Mouse (Mus musculus): ENCODE measurements at regions not wholly inside any gene's neighbourhood (a gene's known extent, or its start where the extent isn't known, plus 50 kb on each side); places are given as distances from the start of the nearest gene placed in this dataset.
A peak's percentile ranks its signal among the peaks of the same experiment; 100 is the strongest.

GRCm38 (mm10) chr13:71074012-71074411 is 232.4 kb upstream of the Adamts16 start:
- WGBS: 34% methylated on average over 10 of the region's 10 CpGs
- H3K36me3 ChIP-seq (ENCODE audit: insufficient read depth): no peaks in the 10 kb centered on the region
- no peak overlapping the region for H3K4me3 ChIP-seq (ENCODE audit: low read depth, low read length)
- no peaks in the 10 kb centered on the region for H3K9me3 ChIP-seq (ENCODE audit: low read length)
- no peak overlapping the region for H3K9ac ChIP-seq
- TF ChIP-seq CTCF (IDR thresholded peaks at IDR 0.05; ENCODE audit: low read depth): no peak
- H3K4me1 ChIP-seq (ENCODE audit: insufficient read depth): no peaks in the 10 kb centered on the region
- ATAC-seq: no peak
- no peak overlapping the region for H3K4me2 ChIP-seq (ENCODE audit: low read depth)
- no peaks in the 10 kb centered on the region; the same call in 1 of the 2 replicates for H3K27me3 ChIP-seq (ENCODE audit: insufficient read depth, low read length)
- no peak for DNase-seq
- no peak overlapping the region for H3K27ac ChIP-seq (ENCODE audit: low read depth, low read length)

- no peaks in the 10 kb centered on the region for H3K9me3 ChIP-seq (ENCODE audit: low read length)
- H3K4me3 ChIP-seq (ENCODE audit: low read depth, low read length): no peak overlapping the region
- no peaks in the 10 kb centered on the region for H3K27me3 ChIP-seq (ENCODE audit: insufficient read depth, low read length)
- H3K9ac ChIP-seq: no peak overlapping the region
- no peaks in the 10 kb centered on the region for H3K36me3 ChIP-seq (ENCODE audit: insufficient read depth)
- no peaks in the 10 kb centered on the region for H3K4me1 ChIP-seq (ENCODE audit: insufficient read depth)
- H3K27ac ChIP-seq (ENCODE audit: low read depth, low read length): no peak overlapping the region
- no peak for TF ChIP-seq CTCF (IDR thresholded peaks at IDR 0.05; ENCODE audit: low read depth)
- H3K4me2 ChIP-seq (ENCODE audit: low read depth): peak overlapping the region; percentile 11; the same call in 1 of the 2 replicates
- WGBS: 41% methylated on average over 11 of the region's 11 CpGs
- DNase-seq (peak; percentile 24), ATAC-seq (peak; percentile 34; the same call in 1 of the 2 replicates)
These were observed 227.2 kb upstream of the Adamts16 start for GRCm38 (mm10) chr13:71068757-71069201.

DNA sequence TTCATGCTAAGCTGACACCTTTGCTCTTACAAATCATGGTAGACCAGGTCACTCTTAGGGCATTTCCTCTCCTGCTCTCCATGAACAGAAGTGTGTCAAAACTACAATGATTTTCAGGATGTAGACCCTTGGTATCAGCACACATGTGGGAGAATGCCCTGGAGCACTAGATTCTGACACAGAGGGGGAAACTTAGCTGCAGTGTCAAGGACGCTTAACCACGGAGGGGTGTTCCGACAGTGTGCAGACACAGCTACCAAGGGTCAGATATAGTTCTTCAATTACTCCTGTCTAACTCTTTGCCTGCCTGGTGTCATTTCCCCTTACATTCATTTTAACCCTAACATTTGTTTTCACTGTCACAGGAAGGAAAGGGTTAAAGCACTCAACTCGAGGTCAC is 226.4 kb upstream of the Adamts16 start:
- no peak for TF ChIP-seq CTCF (IDR thresholded peaks at IDR 0.05; ENCODE audit: low read depth)
- Histone ChIP-seq H3K4me1 (ENCODE audit: insufficient read depth) (no peaks in the 10 kb centered on the region), H3K9ac (no peak overlapping the region), H3K9me3 (ENCODE audit: low read length) (no peaks in the 10 kb centered on the region), H3K4me2 (ENCODE audit: low read depth) (no peak overlapping the region), H3K27me3 (ENCODE audit: insufficient read depth, low read length) (no peaks in the 10 kb centered on the region), H3K4me3 (ENCODE audit: low read depth, low read length) (no peak overlapping the region), H3K27ac (ENCODE audit: low read depth, low read length) (no peak overlapping the region), H3K36me3 (ENCODE audit: insufficient read depth) (no peaks in the 10 kb centered on the region)
- ATAC-seq: no peak
- DNase-seq: no peak
- 57% methylated on average over 4 of the region's 4 CpGs for WGBS

DNA sequence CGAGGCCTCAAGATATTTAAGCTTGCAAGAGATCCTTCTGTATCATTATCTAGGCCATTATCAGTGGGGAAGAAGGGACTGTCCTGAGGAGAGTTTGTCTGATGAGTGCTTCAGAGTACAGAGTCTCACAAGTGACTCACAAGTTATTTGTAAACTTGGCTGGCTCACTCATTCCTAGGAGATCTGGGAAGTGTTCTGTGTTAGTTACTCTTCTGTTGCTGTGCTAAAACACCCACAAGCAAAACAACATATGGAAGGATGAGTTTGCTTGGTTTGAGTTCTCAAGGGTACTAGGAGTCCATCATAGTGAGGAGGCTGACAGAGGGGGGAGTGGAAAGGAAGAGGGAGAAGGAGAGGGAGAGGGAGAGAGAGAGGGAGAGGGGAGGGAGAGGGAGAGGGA is 224.0 kb upstream of the Adamts16 start:
- no peaks in the 10 kb centered on the region for H3K36me3 ChIP-seq (ENCODE audit: insufficient read depth)
- H3K4me3 ChIP-seq (ENCODE audit: low read depth, low read length): no peak overlapping the region
- H3K27me3 ChIP-seq (ENCODE audit: insufficient read depth, low read length): no peaks in the 10 kb centered on the region
- WGBS: 76% methylated on average over 1 of the region's 1 CpGs
- H3K4me1 ChIP-seq (ENCODE audit: insufficient read depth): no peaks in the 10 kb centered on the region
- no peak overlapping the region for H3K9ac ChIP-seq
- ATAC-seq (peak; percentile 62), DNase-seq (no peak)
- H3K4me2 ChIP-seq (ENCODE audit: low read depth): no peak overlapping the region
- TF ChIP-seq CTCF (IDR thresholded peaks at IDR 0.05; ENCODE audit: low read depth): no peak
- no peaks in the 10 kb centered on the region for H3K9me3 ChIP-seq (ENCODE audit: low read length)
- no peak overlapping the region for H3K27ac ChIP-seq (ENCODE audit: low read depth, low read length)

- TF ChIP-seq CTCF (IDR thresholded peaks at IDR 0.05; ENCODE audit: low read depth): no peak
- no peaks in the 10 kb centered on the region for H3K36me3 ChIP-seq (ENCODE audit: insufficient read depth)
- 45% methylated on average over 8 of the region's 8 CpGs for WGBS
- ATAC-seq (peak; percentile 49), DNase-seq (no peak)
- no peak overlapping the region for H3K9ac ChIP-seq
- H3K27ac ChIP-seq (ENCODE audit: low read depth, low read length): no peak overlapping the region
- H3K27me3 ChIP-seq (ENCODE audit: insufficient read depth, low read length): no peaks in the 10 kb centered on the region
- no peak overlapping the region for H3K4me2 ChIP-seq (ENCODE audit: low read depth)
- H3K4me1 ChIP-seq (ENCODE audit: insufficient read depth): no peaks in the 10 kb centered on the region
- H3K4me3 ChIP-seq (ENCODE audit: low read depth, low read length): no peak overlapping the region
- H3K9me3 ChIP-seq (ENCODE audit: low read length): no peaks in the 10 kb centered on the region
These were observed 223.1 kb upstream of the Adamts16 start for GRCm38 (mm10) chr13:71064590-71065307.

DNA sequence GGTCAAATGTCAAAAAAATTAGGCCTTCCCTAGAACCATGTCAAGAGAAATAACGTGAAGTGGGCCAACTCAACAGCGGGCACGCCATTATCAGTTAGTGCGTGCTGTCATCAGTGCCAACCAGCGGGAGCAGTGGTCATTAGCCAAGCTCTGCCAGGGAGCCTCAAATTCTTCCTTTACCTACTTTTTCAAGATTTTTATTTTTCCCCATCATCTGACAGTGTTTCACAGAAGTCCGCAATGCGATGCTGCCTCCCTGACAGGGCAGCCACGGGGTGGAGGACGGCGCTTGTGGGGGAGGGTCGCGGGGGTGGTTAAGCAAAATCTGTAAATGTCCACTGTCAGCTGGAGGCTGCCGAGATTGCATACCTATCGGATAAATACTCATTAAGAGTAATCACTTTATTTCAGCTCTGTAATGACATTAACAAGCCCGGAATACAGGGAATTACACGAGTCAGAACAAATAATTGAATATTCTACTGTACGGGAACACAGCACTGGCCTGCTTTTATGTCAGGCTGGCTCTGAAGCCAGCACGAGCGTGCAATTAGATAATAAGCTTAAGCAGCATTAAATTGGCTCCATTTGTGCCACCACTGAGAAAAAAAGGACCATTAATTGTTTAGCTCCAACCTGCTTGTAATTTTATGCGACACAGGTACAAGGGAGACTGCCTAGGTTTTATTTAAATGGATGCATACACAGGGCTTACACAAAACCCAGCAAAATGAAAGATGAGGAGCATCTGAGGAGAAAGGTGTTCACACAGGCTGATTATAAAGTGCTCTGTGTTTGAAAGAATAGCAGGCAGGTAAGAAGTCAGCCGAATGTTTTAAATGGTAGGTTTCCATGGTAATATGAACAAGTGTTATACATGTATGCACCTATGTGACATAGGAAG is 212.0 kb upstream of the Adamts16 start:
- no peaks in the 10 kb centered on the region for H3K4me1 ChIP-seq (ENCODE audit: insufficient read depth)
- 36% methylated on average over 21 of the region's 21 CpGs for WGBS
- no peak overlapping the region for H3K4me3 ChIP-seq (ENCODE audit: low read depth, low read length)
- no peaks in the 10 kb centered on the region for H3K36me3 ChIP-seq (ENCODE audit: insufficient read depth)
- H3K27ac ChIP-seq (ENCODE audit: low read depth, low read length): no peak overlapping the region
- H3K4me2 ChIP-seq (ENCODE audit: low read depth): peak overlapping the region; percentile 32
- H3K27me3 ChIP-seq (ENCODE audit: insufficient read depth, low read length): peaks cover 3% of the 10 kb centered on the region; the same call in 1 of the 2 replicates
- DNase-seq (peak; percentile 18), ATAC-seq (peak; percentile 61)
- H3K9ac ChIP-seq: no peak overlapping the region
- H3K9me3 ChIP-seq (ENCODE audit: low read length): no peaks in the 10 kb centered on the region
- no peak for TF ChIP-seq CTCF (IDR thresholded peaks at IDR 0.05; ENCODE audit: low read depth)

DNA sequence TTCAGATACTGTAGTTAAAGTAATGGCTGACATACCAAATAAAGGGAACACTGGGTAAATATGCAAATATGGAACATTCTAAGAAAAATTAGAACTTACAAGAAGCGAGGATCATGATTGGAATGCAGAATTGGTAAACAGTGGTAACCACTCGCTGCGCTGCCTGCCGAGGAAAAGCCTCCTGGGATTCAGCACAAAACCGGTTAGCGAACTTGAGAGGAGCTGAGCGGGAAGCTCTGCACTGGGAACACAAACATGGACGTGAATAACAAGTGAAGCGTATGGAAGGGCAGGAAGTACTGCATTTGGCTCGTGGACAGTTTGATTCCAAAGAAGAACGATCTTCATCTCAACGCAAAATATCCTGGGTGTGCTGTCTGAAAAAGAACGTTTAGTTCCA is 209.0 kb upstream of the Adamts16 start:
- no peaks in the 10 kb centered on the region for H3K36me3 ChIP-seq (ENCODE audit: insufficient read depth)
- no peak overlapping the region for H3K27ac ChIP-seq (ENCODE audit: low read depth, low read length)
- H3K9ac ChIP-seq: no peak overlapping the region
- ATAC-seq: no peak; the same call in 1 of the 2 replicates
- H3K4me2 ChIP-seq (ENCODE audit: low read depth): peak overlapping the region; percentile 22
- WGBS: 34% methylated on average over 13 of the region's 13 CpGs
- H3K9me3 ChIP-seq (ENCODE audit: low read length): no peaks in the 10 kb centered on the region
- no peaks in the 10 kb centered on the region; the same call in 1 of the 2 replicates for H3K27me3 ChIP-seq (ENCODE audit: insufficient read depth, low read length)
- DNase-seq: no peak
- H3K4me3 ChIP-seq (ENCODE audit: low read depth, low read length): no peak overlapping the region
- no peak for TF ChIP-seq CTCF (IDR thresholded peaks at IDR 0.05; ENCODE audit: low read depth)
- H3K4me1 ChIP-seq (ENCODE audit: insufficient read depth): no peaks in the 10 kb centered on the region
